Mouse (Mus musculus) heart, embryonic 14.5 days (tissue): ENCODE results near the gene Eif2d. TPM values are rescaled to one million over a fixed set of nuclear protein-coding genes. Genes with fewer than 3 reads are reported as not detected.

Source experiments
- ATAC-seq: fragments of 200-750 bp; cut with Nextera tagmentation; 2 replicates; pipeline ENCODE4 v1.8.0; 2017; ENCODE audit warnings: low read depth, moderate TSS enrichment; ENCODE audit not compliant: insufficient number of reproducible peaks, insufficient read depth, low FRiP score
- H3K27ac ChIP-seq, 2 experiments: fragments of 200-500 bp in 1 of 2; fragments of 300-500 bp in 1 of 2; sonication (generic) in 1 of 2; replicated peaks in 1 of 2; 2 replicates each; pipeline ENCODE4 v1.5.1; 2012 to 2014; ENCODE audit warnings: low read depth in 2 of 2, low read length in 2 of 2, control low read depth in 1 of 2, mild to moderate bottlenecking in 1 of 2, mixed read lengths in 1 of 2; ENCODE audit not compliant: control insufficient read depth in 1 of 2, insufficient read depth in 1 of 2
- H3K27me3 ChIP-seq: fragments of 300-500 bp; sonication (generic); 2 replicates; pipeline ENCODE4 v1.6.1; 2014; ENCODE audit warnings: mild to moderate bottlenecking, low read length, control low read depth; ENCODE audit not compliant: control insufficient read depth, insufficient read depth
- H3K36me3 ChIP-seq: fragments of 300-500 bp; sonication (generic); 2 replicates; pipeline ENCODE4 v1.6.1; 2014; ENCODE audit warnings: mild to moderate bottlenecking, control low read depth, low read length, mixed read lengths; ENCODE audit not compliant: control insufficient read depth, insufficient read depth
- H3K4me1 ChIP-seq, 2 experiments: fragments of 200-500 bp in 1 of 2; fragments of 300-500 bp in 1 of 2; sonication (generic) in 1 of 2; 2 replicates each; pipeline ENCODE4 v1.6.1; 2012 to 2014; ENCODE audit warnings: low read length in 2 of 2, control low read depth in 1 of 2, mixed read lengths in 1 of 2; ENCODE audit not compliant: control insufficient read depth in 2 of 2, insufficient read depth in 2 of 2
- H3K4me2 ChIP-seq: fragments of 300-500 bp; sonication (generic); 2 replicates; pipeline ENCODE4 v1.6.1; 2014; ENCODE audit warnings: mild to moderate bottlenecking, low read length
- H3K4me3 ChIP-seq, 2 experiments: fragments of 200-500 bp in 1 of 2; fragments of 300-500 bp in 1 of 2; sonication (generic) in 1 of 2; 2 replicates each; pipeline ENCODE4 v1.5.1; 2012 to 2014; ENCODE audit warnings: low read length in 2 of 2, mild to moderate bottlenecking in 2 of 2, control low read depth in 1 of 2, low read depth in 1 of 2, moderate library complexity in 1 of 2; ENCODE audit not compliant: control insufficient read depth in 1 of 2, insufficient read depth in 1 of 2
- H3K9ac ChIP-seq: fragments of 300-500 bp; sonication (generic); 2 replicates; pipeline ENCODE4 v1.6.1; 2014; ENCODE audit warnings: mild to moderate bottlenecking, low read length
- H3K9me3 ChIP-seq: fragments of 300-500 bp; sonication (generic); 2 replicates; pipeline ENCODE4 v1.6.1; 2016; ENCODE audit warnings: low read length, control low read depth; ENCODE audit not compliant: control insufficient read depth
- WGBS: fragments of 180-500 bp; shearing (Covaris S2); extraction: QIAGEN DNeasy Blood & Tissue Kit; methylation state at CpG from one replicate; pipeline ENCODE4 v1.1.7; 2014; 5-methylcytosine and 5-hydroxymethylcytosine counted together
- polyA plus RNA-seq: library from polyadenylated mRNA; unstranded; fragments of >200 nt; fragmentation: Nextera tagmentation; extraction: Ambion mirVana; gene quantifications from 2 replicates; pipeline ENCODE4 v1.2.1, GENCODE M21; 2014

Eif2d gene
- polyA plus RNA-seq, 1 experiment from 2014 or later, result 50.2 TPM

DNA sequence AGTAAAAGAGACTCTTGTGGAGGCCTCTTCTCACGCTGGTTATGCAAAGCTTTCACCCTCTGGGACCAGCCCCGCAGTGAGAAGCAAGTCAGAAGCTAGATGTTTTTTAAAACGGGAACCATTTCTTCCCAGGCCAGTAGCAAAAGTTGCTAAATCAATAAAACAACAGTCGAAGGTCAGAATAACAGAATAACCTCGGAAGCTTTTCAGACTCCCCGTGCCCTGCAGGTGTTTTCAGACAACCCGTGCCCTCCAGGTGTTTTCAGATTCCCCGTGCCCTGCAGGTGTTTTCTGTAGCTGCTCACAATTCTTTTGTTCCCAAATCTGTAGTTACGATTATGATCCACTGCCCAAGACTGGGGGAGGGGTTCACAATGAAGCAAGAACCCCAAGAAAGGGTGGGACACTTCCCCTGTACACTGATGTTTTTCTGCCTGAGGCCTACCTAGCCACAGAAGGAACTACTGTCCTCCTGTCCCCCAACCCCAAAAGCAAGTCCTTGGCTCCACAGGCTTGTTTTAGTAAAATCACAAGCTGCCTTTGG, 45.5 kb downstream of the Eif2d start:
- Histone ChIP-seq H3K27ac (no peak overlapping the region), H3K36me3 (no peaks in the 10 kb centered on the region), H3K27me3 (no peaks in the 10 kb centered on the region), H3K9ac (no peak overlapping the region), H3K4me1 (peaks cover 11 to 16% of the 10 kb centered on the region in 2 experiments), H3K4me2 (no peak overlapping the region), H3K4me3 (no peak overlapping the region), H3K9me3 (no peaks in the 10 kb centered on the region)
- no peak for ATAC-seq
- 84% methylated on average over 9 of the region's 9 CpGs for WGBS

- Histone ChIP-seq H3K4me3 (no peak overlapping the region), H3K9me3 (no peaks in the 10 kb centered on the region), H3K27me3 (no peaks in the 10 kb centered on the region), H3K27ac (no peak overlapping the region), H3K4me1 (peaks cover 11 to 16% of the 10 kb centered on the region in 2 experiments), H3K9ac (no peak overlapping the region), H3K4me2 (no peak overlapping the region), H3K36me3 (no peaks in the 10 kb centered on the region)
- WGBS, result 85% methylated on average over 18 of the region's 18 CpGs
- no peak for ATAC-seq
Measured at GRCm38 (mm10) chr1:131199118-131199821, 46.3 kb downstream of the Eif2d start.

GRCm38 (mm10) chr1:131199976-131200375, 47.0 kb downstream of the Eif2d start:
- H3K9ac ChIP-seq, result no peak overlapping the region
- no peaks in the 10 kb centered on the region for H3K36me3 ChIP-seq
- no peaks in the 10 kb centered on the region for H3K27me3 ChIP-seq
- no peaks in the 10 kb centered on the region for H3K9me3 ChIP-seq
- 68% methylated on average over 12 of the region's 12 CpGs for WGBS
- H3K27ac ChIP-seq, result no peak overlapping the region
- H3K4me3 ChIP-seq, result no peak overlapping the region
- ATAC-seq, result peak; percentile 35; the same call in 1 of the 2 replicates
- H3K4me1 ChIP-seq, result peaks cover 11 to 16% of the 10 kb centered on the region in 2 experiments
- no peak overlapping the region for H3K4me2 ChIP-seq

- 69% methylated on average over 10 of the region's 10 CpGs for WGBS
- no peak overlapping the region for H3K27ac ChIP-seq
- H3K9ac ChIP-seq, result no peak overlapping the region
- H3K9me3 ChIP-seq, result no peaks in the 10 kb centered on the region
- H3K4me3 ChIP-seq, result no peak overlapping the region
- H3K27me3 ChIP-seq, result no peaks in the 10 kb centered on the region
- H3K36me3 ChIP-seq, result no peaks in the 10 kb centered on the region
- no peak overlapping the region for H3K4me2 ChIP-seq
- peaks cover 11 to 16% of the 10 kb centered on the region in 2 experiments for H3K4me1 ChIP-seq
- ATAC-seq, result no peak
Measured at GRCm38 (mm10) chr1:131200588-131200987, 47.6 kb downstream of the Eif2d start.

DNA sequence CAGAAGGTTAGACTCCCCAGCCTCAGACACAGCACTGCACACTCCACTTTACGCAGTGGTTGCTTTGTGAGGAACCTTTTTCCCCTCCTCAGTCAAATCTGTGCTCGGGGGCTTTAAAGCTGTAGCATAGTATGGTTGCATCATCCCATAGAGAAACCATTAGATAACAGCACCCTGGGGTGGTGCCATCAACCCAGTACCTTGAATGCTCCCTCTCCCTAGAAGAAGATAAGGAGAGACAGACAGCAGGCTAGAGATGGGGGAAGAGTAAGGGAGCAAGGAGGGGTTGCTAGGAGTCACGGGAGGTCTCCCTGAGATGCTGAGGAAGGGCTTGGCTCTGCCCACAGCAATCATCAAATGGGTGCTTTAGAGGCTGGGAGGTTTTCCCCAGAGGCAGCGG, 48.4 kb downstream of the Eif2d start:
- Histone ChIP-seq H3K4me2 (no peak overlapping the region), H3K36me3 (no peaks in the 10 kb centered on the region), H3K4me3 (no peak overlapping the region), H3K9me3 (no peaks in the 10 kb centered on the region), H3K4me1 (peaks cover 11% of the 10 kb centered on the region in 2 experiments), H3K9ac (no peak overlapping the region), H3K27me3 (no peaks in the 10 kb centered on the region), H3K27ac (no peak overlapping the region)
- ATAC-seq, result no peak
- WGBS, result 75% methylated on average over 4 of the region's 4 CpGs

GRCm38 (mm10) chr1:131204461-131204860, 51.5 kb downstream of the Eif2d start:
- no peak overlapping the region for H3K4me3 ChIP-seq
- WGBS, result 70% methylated on average over 8 of the region's 8 CpGs
- no peaks in the 10 kb centered on the region for H3K36me3 ChIP-seq
- no peak overlapping the region for H3K9ac ChIP-seq
- H3K9me3 ChIP-seq, result no peaks in the 10 kb centered on the region
- H3K27me3 ChIP-seq, result no peaks in the 10 kb centered on the region
- H3K27ac ChIP-seq, result no peak overlapping the region
- H3K4me1 ChIP-seq, result peaks cover 5 to 11% of the 10 kb centered on the region in 2 experiments; a peak in 3 of 4 replicates
- H3K4me2 ChIP-seq, result no peak overlapping the region
- ATAC-seq, result no peak

DNA sequence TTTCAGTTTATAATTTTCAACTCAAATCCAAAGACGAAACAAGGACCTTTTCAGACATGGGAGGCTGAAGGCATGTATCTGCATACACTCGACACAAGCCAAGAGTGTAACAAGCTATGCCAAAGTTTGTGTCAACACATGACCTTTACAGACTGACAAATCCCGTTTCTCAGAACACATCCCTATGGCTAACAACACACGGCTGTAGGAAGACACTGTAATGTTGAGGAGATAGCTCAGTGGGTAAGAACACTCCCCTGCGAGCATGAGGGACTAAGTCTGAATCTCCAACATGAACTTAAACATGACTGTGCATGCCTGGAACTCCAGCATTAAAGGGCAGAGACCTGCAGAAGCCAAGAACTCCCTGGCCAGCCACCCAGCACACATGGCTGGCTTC, 53.4 kb downstream of the Eif2d start:
- H3K4me2 ChIP-seq, result no peak overlapping the region
- ATAC-seq, result no peak

More for the DNA sequence above, 53.4 kb downstream of the Eif2d start:
- Histone ChIP-seq H3K27me3 (no peaks in the 10 kb centered on the region), H3K9ac (no peak overlapping the region), H3K27ac (no peak overlapping the region), H3K36me3 (0 out of 2 replicates have a peak, but pooled peaks cover 6% of the 10 kb centered on the region), H3K4me3 (no peak overlapping the region), H3K4me1 (peaks cover 0 to 3% of the 10 kb centered on the region in 2 experiments; a peak in 1 of 4 replicates), H3K9me3 (no peaks in the 10 kb centered on the region)
- WGBS, result 69% methylated on average over 5 of the region's 5 CpGs
